Mouse (Mus musculus): ENCODE data around the gene Lrmda.

The Lrmda gene

DNA sequence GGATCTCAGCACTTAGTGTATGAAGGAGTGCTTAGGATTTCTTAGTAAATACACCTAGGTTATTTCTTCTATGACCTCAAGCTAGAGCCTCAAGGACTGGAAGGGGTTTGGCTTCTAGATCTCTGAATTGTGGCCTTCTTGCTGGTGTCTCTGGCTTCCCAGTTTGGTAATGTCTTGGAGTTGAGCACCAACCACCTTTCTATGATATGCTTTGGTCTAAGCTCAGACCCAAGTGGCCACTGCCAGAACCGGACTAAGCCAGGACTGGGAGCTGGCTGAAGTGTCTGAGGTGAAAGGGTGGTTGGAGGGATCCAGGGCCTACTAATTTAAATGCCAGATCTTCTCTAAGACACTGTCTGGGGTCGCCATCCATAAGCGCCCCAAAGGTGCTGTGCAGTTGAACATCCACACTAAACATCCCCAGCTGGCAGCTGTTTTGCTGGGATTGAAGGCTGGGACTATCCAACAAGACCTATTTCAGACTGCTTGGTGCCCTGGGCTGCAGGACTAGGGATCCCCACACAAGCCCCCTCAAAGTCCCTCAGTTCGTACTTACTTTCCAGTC is 27.1 kb upstream of the Lrmda start:
- no peak for DNase-seq (ENCODE audit: low spot score in 2 of 2)

DNA sequence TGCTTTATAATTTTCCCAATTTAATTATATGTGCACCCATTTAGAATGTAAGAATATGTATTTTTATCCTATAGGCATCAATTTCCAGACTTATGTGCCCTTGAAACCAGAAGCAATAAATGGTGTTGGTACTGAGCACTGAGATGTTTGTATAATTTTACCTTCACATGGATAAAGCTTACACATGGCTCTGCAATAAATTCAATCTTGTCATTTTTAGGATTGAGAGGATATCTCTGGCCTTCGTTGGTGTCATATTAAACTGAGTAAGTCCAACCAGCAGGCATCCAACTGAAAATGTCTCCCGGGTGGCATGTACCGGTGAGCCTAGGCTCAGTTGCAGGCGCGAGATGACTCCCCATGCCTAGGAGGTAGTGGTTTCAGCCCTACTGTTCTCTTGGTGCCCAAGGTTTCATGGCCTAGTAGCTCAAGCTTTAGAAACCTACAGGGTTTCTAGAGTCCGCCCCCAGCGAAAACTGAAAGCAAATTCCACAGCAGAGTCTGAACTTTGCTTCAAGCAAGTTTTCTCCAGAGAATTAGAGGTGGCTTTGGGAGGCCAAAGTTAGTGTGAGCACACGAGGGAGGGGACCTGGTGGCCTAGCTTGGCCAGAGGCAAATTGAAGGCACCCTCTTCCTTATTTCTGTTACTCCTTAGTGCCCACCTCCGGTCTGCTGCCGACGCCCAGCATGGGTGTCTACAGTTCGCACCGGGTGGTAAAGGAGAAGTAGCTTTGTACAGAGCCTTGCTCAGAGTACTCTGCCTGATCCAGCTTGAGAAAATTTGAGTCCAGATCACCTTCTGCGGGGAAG is 26.1 kb upstream of the Lrmda start:
- peak in 1 of 2 experiments; percentile 31 for DNase-seq (ENCODE audit: low spot score in 2 of 2)

DNA sequence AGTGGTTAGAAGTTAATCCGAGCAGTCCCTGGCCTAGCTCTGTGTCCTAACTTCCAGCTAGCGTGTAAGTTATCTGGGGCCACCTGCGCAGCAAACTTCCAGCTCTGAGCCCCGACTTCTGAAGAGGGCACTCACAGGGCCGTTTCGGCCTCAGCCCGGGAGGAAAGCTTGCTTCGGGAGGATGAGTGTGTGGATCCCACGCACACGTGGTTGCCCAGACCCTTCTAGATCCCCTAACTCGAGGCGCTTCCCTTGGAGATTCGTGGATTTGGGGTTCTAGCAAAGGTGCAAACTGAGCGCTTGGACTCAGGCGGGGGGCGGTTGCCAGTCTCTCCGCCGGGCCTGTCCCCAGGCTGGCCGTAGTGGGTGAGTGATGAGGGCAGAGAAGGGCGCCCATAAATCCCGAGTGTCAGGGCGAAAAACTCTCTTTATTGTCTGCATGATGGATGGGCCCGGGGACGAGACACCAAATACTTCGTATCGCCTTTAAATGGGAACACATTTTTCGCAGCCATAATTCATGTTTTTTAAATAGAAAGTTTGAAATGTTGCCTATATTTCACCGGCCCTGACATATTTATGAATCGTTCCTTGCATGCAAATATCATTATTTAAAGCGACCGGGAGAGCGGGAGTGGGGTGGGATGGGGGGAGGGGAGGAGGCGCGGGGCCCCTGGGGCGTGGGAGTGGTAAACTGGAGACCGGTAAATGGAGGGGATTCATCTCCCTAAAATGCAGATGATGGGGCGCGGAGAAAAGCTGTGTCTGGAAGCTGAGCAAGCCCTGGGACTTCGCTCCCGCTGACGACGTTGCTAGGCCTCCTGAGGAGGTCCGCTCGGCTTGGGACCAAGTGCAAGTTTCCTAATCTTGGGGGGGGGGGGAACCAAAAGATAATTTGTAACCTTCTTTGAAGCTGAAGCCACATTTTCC is 25.2 kb upstream of the Lrmda start:
- DNase-seq (ENCODE audit: low spot score in 2 of 2): peak in 1 of 2 experiments; percentile 28

DNA sequence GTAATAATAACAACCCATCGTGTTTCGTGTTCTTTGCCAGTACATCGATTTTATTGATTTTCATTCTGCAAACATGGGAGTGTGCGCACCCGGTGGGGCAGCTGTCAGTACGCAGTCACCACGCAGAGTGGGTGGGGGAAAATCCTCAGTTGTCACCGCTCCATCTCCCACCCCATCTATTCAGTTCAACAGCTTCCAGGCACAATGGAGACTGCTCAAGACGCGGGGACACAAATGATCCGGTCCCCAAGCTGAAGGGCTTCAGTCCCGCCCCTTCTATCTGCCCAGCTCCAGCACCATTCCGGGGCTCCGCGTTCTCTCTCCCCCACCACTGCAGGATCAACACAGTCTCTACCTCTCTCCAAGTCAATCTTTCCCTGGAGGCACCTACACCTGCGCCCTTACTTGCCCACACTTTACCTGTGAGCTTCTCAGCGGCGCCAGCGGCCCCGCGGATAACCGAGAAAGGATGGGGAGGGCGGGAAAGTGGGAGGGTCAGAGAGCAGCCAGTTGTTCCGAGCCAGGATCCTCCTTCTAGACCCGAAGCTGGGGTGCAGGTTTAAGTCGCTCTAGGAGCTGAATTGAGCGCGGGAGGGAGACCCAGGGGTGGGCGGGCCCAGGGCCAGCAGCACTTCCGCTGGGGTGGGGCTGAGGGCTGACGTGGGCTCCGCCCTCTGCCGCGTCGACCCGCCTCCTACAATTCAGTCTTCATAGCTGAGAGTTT is 24.3 kb upstream of the Lrmda start:
- DNase-seq (ENCODE audit: low spot score in 2 of 2): peak; percentile 61 to 81

DNA sequence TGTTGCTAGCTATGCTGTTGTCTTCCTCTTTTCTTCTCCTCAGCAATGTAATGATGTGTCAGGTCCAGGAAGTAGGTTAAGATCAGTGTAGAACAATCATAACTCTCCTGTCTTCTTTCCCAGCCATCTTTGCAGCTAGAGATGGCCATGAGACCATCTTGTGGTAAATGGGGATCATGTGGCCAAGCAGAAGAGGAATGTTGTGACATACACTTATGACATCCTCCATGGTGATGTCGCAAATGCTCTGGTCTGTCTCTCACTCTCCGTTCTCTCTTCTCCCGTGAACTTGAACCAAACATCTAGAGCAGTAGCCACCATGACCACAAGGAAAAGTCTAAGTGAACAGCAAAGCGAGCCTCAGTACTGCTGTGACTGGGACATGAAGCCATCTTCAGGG is 19.9 kb upstream of the Lrmda start:
- no peak for DNase-seq (ENCODE audit: low spot score in 2 of 2)

DNA sequence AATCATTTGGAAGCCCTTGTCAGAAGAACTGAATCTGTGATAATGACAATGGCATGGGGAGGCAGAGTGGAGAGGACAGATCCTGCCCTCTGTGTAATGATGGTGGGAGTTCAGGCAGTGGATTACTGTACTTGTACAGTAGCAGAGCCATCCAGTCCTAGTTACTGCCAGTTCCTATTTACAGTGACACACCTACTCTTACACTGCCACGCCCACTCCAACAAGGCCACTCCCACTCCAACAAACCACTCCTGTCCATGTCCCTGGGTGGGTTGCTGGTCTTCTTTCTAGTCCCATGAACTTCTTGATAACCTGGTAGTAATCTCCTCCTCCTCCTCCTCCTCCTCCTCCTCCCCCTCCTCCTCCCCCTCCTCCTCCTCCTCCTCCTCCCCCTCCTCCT is 16.3 kb upstream of the Lrmda start:
- DNase-seq (ENCODE audit: low spot score in 2 of 2): no peak

DNA sequence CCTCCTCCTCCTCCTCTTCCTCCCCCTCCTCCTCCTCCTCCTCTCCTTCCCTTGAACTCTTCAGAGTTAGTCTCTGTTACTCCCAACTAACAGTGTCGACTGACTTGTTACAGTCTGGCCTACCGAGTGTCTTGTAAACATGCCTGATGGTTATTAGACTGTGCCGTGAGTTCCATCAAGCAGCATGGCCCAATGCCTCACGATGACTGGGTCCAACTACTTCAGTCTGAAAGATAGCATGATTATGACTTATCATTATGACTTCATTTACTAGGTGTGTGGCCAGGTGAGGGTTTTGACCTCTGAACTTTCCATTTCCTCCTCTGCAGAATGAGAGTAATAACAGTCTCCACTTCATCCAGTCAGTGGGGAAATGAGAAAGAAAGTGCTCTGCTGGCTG is 15.9 kb upstream of the Lrmda start:
- DNase-seq (ENCODE audit: low spot score in 2 of 2): no peak

DNA sequence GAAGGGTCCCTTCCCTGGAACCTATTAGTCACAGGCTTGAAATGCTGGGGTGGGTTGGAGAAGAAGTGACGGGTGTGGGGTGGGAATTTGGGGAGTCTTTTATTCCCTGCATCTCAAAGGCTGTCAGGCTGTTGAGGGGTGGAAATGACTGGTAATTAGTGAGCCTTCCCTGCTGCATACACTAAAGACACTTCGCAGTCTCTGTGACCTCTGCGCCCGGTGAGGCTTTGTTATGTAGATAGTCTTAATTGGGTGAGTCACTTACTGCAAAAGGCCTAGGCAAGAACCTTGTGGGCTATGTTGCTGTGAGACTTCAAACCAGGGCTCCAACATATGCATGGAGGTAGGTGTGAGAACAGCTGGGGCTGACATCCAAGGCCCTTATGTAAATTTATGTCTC is 14.6 kb upstream of the Lrmda start:
- no peak for DNase-seq (ENCODE audit: low spot score in 2 of 2)

DNA sequence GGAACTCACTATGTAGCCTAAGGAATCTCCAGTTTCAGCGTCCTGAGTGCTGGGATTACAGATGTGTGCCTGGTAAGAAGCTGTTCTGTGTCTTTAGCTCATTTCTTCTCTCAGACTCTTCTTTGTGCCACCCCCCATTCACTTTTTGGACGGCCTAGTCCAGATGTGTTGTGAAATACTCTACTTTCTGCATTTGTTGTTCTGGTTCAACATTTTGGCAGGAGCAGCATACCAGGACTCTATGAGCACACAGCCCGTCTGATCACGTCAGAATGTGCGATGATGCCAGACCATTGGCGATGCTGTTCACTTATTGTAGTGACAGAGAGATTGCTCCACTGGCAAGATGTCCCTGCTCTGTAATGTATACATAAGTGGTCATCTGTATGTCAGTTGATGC is 12.5 kb upstream of the Lrmda start:
- DNase-seq (ENCODE audit: low spot score in 2 of 2): peak in 1 of 2 experiments; percentile 31

DNA sequence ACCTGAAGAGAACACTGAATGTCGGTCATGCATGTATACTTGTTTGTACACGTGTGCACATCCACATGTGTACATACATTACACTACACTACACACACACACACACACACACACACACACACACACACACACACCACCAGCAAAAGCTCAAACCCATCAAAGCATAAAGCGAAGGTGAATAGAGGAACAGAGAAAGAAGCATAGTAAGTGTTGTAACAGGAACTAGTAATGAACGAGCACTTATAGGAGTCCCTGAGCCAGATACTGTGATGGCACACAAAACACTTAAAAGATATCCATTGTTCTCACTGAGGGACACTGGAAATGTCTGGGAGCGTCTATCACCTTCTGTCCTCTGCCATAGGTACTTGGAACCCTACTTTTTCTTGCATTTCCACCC is 5.2 kb upstream of the Lrmda start:
- no peak for DNase-seq (ENCODE audit: low spot score in 2 of 2)

DNA sequence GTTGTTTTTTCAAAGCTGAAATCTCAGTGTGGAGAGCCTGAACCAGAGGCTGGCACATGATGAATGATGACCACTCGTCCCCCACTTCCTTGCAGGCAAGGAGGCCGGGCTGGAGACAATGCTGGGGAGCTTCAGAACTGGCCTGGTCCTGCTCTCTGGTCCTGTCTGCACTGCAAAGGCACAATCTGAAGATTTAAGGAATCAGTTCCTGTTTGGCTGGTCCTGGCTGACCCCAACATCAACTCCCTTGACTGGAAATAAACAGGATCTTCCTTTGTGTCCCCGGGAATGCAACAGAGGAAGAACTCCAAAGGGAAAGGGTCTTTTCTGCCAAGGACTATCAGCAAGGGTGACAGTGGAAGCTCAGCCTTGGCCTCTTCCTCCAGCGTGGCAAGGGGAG is 4.7 kb upstream of the Lrmda start:
- no peak for DNase-seq (ENCODE audit: low spot score in 2 of 2)

DNA sequence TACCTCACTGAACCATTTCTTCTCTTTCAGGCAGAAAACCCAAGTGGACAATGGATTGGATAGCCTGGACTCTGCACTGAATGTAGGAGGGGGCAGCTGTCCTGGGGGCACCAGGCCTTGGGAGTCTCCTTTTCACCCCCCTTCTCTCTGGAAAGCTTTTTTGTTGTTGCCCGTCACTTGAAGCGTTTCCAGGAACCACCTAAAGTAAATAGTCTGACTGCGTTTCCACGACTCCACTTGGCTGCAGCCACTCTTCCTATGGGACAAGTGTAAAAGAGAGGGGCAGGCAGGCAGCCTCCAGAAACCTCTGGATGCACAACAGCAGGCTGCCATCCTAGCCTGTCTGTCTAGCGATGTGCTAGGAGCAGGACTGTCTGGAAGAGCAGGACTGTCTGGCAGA is 2.5 kb upstream of the Lrmda start:
- DNase-seq (ENCODE audit: low spot score in 2 of 2): no peak

DNA sequence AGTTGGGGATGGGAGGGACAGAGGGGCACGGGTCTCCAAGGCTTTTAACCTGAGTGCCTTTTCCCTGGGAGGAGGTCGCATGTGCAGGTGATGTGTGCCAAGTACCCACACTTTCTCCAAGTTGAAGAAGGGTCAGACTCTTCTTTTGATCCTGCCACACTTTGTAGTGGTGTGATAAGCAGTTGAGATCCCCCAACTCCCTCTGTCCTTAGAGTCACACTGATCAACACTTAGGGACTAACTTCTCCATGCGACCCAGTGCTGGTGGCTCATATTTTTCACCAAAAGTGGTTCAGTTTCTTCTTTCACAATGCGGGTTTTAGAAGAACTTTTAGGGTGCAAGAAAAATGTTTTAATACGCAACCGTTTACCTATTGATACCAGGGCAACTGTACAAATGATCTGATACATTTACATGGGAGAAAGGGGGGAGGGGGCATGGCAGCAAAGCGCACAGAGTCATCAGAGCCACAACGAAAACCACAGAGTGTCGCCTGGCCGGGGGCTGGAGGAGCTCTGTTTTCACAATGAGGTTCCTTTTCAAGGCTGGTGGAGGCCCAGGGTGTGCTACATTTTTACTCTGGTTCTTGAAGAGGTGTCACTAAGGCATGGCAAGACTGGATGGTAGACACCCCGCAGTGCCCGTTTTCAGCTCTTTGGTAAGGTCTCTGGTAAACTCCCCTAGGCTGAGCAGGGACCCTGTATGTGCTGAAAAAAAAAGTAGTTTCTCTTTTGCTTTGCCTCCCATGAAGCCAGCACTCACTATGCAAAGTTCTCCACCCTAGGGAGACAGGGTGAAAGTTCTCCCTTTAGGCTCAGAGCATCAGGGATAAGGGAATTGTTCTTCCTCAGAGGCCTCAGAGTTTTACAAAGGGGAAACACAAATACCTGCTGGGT is 685 bp downstream of the Lrmda start:
- peak in 1 of 2 experiments; percentile 15 for DNase-seq (ENCODE audit: low spot score in 2 of 2)

DNA sequence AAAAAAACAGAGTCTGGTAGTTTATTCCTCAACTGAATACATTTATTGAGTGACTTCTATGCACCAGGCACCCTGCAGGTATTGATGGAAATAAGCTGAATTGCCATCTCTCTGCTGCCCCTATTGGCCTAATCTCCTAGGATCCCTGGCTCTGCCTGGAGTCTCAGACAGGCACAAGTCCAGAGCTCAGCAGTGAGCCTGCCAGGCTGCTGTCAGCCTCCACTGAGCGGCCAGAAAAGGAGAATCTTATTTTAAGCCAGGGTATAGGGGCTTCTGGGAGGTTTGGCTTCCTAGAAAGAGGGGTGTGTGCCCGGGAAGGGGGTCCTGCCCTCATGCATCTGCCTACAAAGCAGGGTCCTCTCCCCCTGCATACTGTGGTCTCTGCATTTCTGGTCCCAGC is 1.4 kb downstream of the Lrmda start:
- peak; percentile 26 to 60 for DNase-seq (ENCODE audit: low spot score in 2 of 2)

DNA sequence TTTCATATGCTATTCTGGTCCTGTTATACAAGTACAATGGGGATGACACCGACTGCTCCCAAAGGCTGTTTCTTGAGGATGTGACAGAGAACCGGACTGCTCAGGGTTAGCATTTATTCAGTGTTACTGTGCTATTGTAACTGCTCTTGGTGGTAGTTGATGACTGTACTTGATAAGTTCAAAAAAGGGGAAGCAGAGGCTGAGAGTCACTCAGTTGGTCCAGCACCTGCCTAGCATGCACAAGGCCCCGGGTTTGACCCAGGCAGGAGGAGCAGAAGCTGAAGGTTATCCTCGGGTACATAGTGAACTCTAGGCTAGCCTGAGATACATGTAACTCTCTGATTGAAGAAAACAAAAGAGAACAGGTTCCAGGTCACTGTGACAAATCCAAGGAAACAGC is 4.0 kb downstream of the Lrmda start:
- no peak for DNase-seq (ENCODE audit: low spot score in 2 of 2)

DNA sequence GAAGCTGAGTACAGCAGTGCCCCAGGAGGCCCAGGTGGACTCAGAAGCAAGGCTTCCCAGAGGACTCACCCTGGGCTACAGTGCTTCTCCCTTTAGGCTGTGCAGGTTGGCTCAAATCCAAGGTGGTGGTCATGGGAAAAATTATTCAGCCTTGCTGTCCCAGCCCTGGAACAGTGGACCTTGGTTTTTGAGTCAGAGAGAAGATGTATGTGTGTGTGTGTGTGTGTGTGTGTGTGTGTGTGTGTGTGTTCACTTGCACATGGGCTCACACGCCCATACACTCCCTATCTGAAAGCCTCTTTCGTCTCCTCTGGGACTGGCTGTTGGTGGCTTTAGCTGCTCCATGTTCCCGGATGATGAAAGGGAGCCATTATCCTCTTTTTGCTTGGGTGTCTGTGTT is 16.4 kb downstream of the Lrmda start:
- DNase-seq (ENCODE audit: low spot score in 2 of 2): no peak

DNA sequence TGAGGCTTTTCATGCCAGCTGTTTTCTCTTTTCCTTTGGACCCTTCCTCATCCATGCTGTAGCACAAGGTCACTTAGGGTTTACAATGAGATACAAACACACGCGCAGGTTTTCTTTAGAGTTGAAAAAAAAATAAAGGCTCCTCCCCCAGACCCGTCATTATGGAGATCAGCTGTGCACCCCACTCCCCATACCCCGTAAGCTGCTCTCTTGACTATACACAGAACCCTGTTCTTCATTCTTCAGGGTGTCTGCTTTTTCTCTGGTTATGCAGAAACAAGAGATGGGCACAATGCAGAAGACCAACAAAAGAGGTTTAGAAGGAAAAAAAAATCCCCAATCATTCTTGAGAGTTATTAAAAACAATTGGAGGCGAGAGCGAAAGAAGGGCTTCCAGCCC is 16.8 kb downstream of the Lrmda start:
- DNase-seq (ENCODE audit: low spot score in 2 of 2): no peak

DNA sequence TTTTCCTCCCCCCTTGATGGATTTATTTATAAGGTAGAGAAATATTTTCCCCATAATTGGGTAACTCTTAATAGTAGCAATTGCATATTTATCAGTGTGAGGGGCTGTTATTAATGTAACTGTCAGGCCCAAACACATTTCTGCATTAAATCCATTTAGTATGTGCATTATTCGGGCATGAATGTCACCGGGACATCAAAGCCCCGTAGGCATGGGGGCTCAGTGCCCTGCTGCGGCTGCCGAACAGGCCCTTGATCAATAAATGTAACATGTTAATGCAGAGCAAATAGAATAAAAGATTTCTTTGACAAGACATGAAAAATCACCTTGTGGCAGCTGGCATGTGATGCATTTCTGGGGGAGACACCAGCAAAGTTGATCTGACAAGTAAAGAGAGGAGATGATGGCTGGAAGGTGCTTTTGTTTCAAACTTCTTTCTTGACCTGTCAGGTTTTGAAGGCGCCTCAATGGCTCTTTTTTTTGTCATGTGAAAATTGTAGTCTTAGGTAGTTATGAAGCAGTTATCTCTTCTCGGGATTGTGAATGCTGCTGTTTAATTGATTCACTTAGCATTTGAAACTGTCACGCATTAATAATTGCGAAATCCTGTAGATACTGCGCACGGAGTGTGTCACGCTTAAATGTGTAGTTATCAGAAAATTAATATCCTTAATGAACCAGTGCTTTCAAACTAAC is 17.4 kb downstream of the Lrmda start:
- DNase-seq (ENCODE audit: low spot score in 2 of 2): no peak

DNA sequence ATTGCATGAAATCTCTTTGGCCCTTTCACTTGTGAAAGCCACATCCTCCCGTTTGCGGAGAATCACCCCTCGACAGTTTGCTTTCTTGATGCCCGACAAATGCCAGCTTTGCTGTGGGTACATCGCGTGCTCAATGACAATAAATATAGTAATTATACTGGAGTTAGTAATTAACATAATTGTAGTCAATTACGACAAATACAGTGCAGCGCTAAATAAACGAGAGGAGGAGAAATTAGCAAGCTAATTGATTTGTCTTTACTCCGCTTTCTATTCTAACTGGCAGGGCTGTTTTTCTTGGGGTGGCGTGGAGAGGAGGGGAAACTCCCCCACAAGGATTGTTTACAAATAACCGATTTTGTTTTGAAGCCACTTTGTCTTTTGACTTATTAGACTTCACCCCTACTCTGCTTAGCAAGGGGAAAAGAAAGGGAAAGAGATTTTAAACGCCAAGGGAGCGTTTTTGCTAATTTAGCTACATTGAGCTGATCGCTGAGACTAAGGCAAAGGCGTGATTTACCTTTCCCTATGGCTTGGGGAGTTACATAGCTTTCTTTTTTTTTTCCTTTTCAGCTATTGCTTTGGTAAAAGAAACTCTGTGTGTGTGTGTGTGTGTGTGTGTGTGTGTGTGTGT is 18.1 kb downstream of the Lrmda start:
- no peak for DNase-seq (ENCODE audit: low spot score in 2 of 2)

DNA sequence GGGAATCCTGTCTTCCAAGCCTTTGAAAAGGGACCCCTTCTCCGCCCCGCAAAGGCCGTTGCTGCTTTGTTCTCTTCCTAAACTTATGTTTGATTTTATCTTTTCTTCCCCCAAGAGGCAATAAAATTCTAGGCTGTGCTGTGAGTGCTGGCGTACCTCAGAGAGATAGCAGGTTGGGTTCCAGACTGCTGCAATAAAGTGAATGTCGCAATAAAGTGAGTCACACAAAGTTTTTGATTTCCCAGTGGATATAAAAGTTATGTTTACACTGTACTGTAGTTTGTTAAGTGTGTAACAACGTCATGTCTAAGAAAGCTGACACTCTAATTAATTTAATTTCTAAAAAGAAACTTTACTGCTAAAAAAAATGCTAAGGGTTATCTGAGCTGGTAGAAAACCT is 22.6 kb downstream of the Lrmda start:
- peak in 1 of 2 experiments; percentile 28 for DNase-seq (ENCODE audit: low spot score in 2 of 2)

Data from urinary bladder, postnatal 36 days (tissue).